Mouse (Mus musculus) stomach, embryonic 16.5 days (tissue): Measurements from ENCODE around the gene Gm19668. TPM values are rescaled to one million over a fixed set of nuclear protein-coding genes. Genes with fewer than 3 reads are reported as not detected.
"Not testable (repeated sequence)": the region's sequence is repeated elsewhere in the genome, so short reads cannot be mapped to it uniquely, and the experiment has no call there.

Experiments used
- ATAC-seq: fragments of 200-750 bp; cut with Nextera tagmentation; 2 replicates; pipeline ENCODE4 v1.8.0; 2017; ENCODE audit warnings: moderate number of reproducible peaks, moderate TSS enrichment; ENCODE audit not compliant: insufficient read depth, low FRiP score
- H3K27ac ChIP-seq: fragments of 300-500 bp; sonication (generic); 2 replicates; pipeline ENCODE4 v1.5.1; 2014; ENCODE audit warnings: low read length
- H3K27me3 ChIP-seq: fragments of 300-500 bp; sonication (generic); 2 replicates; pipeline ENCODE4 v1.6.1; 2014; ENCODE audit warnings: low read length, control low read depth, mixed read lengths; ENCODE audit not compliant: control insufficient read depth, insufficient read depth
- H3K36me3 ChIP-seq: fragments of 300-500 bp; sonication (generic); 2 replicates; pipeline ENCODE4 v1.6.1; 2014; ENCODE audit warnings: low read length; ENCODE audit not compliant: control insufficient read depth, insufficient read depth
- H3K4me1 ChIP-seq: fragments of 300-500 bp; sonication (generic); 2 replicates; pipeline ENCODE4 v1.6.1; 2014; ENCODE audit warnings: low read length, control low read depth, mixed read lengths; ENCODE audit not compliant: control insufficient read depth, insufficient read depth
- H3K4me2 ChIP-seq: fragments of 300-500 bp; sonication (generic); 2 replicates; pipeline ENCODE4 v1.6.1; 2014; ENCODE audit warnings: low read depth, low read length, mixed read lengths
- H3K4me3 ChIP-seq: fragments of 300-500 bp; sonication (generic); replicated peaks from 2 replicates; pipeline ENCODE4 v1.5.1; 2014; ENCODE audit warnings: mild to moderate bottlenecking, low read length
- H3K9ac ChIP-seq: fragments of 300-500 bp; sonication (generic); 2 replicates; pipeline ENCODE4 v1.6.1; 2014; ENCODE audit warnings: low read length
- H3K9me3 ChIP-seq: fragments of 300-500 bp; sonication (generic); replicated peaks from 2 replicates; pipeline ENCODE4 v1.6.1; 2016; ENCODE audit warnings: low read length, control low read depth; ENCODE audit not compliant: control insufficient read depth
- WGBS: fragments of 180-500 bp; shearing (Covaris S2); extraction: QIAGEN DNeasy Blood & Tissue Kit; methylation state at CpG from one replicate; pipeline ENCODE4 v1.1.7; 2014; 5-methylcytosine and 5-hydroxymethylcytosine counted together
- polyA plus RNA-seq: library from polyadenylated mRNA; unstranded; fragments of >200 nt; fragmentation: Nextera tagmentation; extraction: Ambion mirVana; gene quantifications from 2 replicates; pipeline ENCODE4 v1.2.1, GENCODE M21; 2015

Gm19668 gene
- polyA plus RNA-seq, 1 experiment from 2014 or later, result not detected

DNA sequence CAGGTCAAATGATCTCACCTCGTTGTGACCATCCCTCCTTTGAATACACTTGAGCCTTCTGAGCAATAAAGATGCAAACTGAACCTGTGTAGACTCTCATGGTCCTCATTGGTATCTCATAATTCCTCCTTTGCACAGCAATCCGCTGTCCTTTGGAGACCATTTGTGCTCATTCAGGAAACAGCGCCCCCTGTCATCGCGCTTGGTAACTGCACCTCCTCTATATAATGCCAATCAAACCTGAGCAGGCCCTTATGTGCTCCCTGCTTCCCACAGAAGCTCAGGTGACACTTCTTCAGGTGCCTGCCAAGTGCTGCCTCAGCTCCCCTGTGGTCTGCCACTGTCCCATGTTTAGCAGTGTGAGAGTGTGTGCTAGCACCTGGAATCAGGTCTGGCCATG, 16.6 kb upstream of the Gm19668 start:
- Histone ChIP-seq H3K36me3 (no peaks in the 10 kb centered on the region), H3K27ac (no peak overlapping the region)
- WGBS, result 27% methylated on average over 5 of the region's 5 CpGs

GRCm38 (mm10) chr10:77814382-77814781, 15.4 kb upstream of the Gm19668 start, which contains the start of gene Gm2696:
Gene Gm2696, plus strand, starts transcription at chr10:77814682.
- no peaks in the 10 kb centered on the region for H3K9me3 ChIP-seq
- ATAC-seq, result no peak
- H3K4me2 ChIP-seq, result no peak within 1 kb of the TSS

More for the DNA sequence above, 16.6 kb upstream of the Gm19668 start:
- no peak for ATAC-seq
- H3K9me3 ChIP-seq, result no peaks in the 10 kb centered on the region
- H3K9ac ChIP-seq, result no peak overlapping the region
- H3K4me3 ChIP-seq, result no peak overlapping the region
- no peaks in the 10 kb centered on the region for H3K4me1 ChIP-seq
- H3K27me3 ChIP-seq, result no peaks in the 10 kb centered on the region
- no peak overlapping the region for H3K4me2 ChIP-seq

GRCm38 (mm10) chr10:77811743-77812142, 12.8 kb upstream of the Gm19668 start, which contains the start of gene Gm9507:
Gene Gm9507, minus strand, starts transcription at chr10:77811843.
- no peak within 1 kb of the TSS for H3K9ac ChIP-seq
- no peaks in the 10 kb centered on the region for H3K9me3 ChIP-seq
- H3K4me3 ChIP-seq, result no peak within 1 kb of the TSS
- H3K36me3 ChIP-seq, result no peaks in the 10 kb centered on the region
- 60% methylated on average over 5 of the region's 5 CpGs for WGBS
- no peak for ATAC-seq
- H3K4me1 ChIP-seq, result no peaks in the 10 kb centered on the region
- no peak within 1 kb of the TSS for H3K4me2 ChIP-seq
- no peaks in the 10 kb centered on the region for H3K27me3 ChIP-seq
- H3K27ac ChIP-seq, result no peak within 1 kb of the TSS

More at GRCm38 (mm10) chr10:77814382-77814781, 15.4 kb upstream of the Gm19668 start, which contains the start of gene Gm2696:
- Histone ChIP-seq H3K36me3 (no peaks in the 10 kb centered on the region), H3K9ac (no peak within 1 kb of the TSS), H3K27ac (no peak within 1 kb of the TSS), H3K4me1 (no peaks in the 10 kb centered on the region), H3K27me3 (no peaks in the 10 kb centered on the region), H3K4me3 (no peak within 1 kb of the TSS)
- WGBS, result 32% methylated on average over 4 of the region's 4 CpGs

GRCm38 (mm10) chr10:77804095-77804494, 5.2 kb upstream of the Gm19668 start:
- H3K36me3 ChIP-seq, result no peaks in the 10 kb centered on the region
- H3K27me3 ChIP-seq, result no peaks in the 10 kb centered on the region
- no peaks in the 10 kb centered on the region for H3K4me1 ChIP-seq
- H3K4me3 ChIP-seq, result no peak overlapping the region
- H3K9me3 ChIP-seq, result no peaks in the 10 kb centered on the region
- no peak overlapping the region for H3K9ac ChIP-seq
- H3K4me2 ChIP-seq, result no peak overlapping the region
- WGBS, result 42% methylated on average over 3 of the region's 3 CpGs
- ATAC-seq, result no peak
- H3K27ac ChIP-seq, result no peak overlapping the region

DNA sequence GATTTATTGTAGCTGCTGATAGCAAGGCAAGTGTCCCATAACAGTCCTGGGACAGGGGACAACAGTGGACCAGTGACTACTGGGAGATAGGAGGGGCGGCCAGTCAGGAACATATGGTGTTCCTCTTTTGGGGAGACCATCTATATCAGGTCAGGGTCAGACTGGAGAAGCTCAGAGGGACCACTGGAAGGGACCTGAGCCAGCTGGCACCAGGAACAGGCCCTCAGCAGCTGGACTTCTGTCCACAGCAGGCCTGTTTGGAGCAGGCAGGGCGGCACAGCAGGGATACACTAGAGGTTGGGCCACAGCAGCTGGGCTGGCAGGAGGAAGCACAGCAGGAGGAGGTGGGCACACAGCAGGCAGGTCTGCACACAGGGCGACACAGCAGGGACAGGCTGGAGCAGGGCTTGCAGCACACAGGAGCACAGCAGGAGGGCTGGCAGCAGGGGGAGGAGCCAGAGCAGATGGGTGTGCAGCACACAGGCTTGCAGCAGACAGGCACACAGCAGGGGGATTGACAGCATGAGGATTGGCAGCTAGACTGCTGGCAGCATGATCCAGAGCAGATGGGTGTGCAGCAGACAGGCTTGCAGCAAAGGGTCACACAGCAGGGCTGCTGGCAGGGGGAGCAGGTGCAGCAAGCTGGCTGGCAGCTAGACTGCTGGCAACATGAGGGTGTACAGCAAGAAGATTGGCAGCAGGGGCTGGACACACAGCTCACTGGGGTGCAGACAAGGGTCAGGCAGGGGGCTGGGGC, 591 bp downstream of the Gm19668 start:
- H3K4me1 ChIP-seq, ATAC-seq, H3K27ac ChIP-seq, H3K4me3 ChIP-seq, H3K9ac ChIP-seq, H3K9me3 ChIP-seq, H3K36me3 ChIP-seq, H3K4me2 ChIP-seq, H3K27me3 ChIP-seq: not testable (repeated sequence)
- WGBS, result 38% methylated on average over 3 of the region's 3 CpGs

- Histone ChIP-seq H3K27me3 (no peaks in the 10 kb centered on the region), H3K4me3 (no peak overlapping the region), H3K4me1 (no peaks in the 10 kb centered on the region), H3K4me2 (no peak overlapping the region), H3K9ac (no peak overlapping the region), H3K9me3 (no peaks in the 10 kb centered on the region), H3K36me3 (no peaks in the 10 kb centered on the region), H3K27ac (no peak overlapping the region)
- ATAC-seq, result no peak
- WGBS, result 15% methylated on average over 3 of the region's 3 CpGs
Observed at GRCm38 (mm10) chr10:77797677-77798076, 1.3 kb downstream of the Gm19668 start.

GRCm38 (mm10) chr10:77794976-77795375, 4.0 kb downstream of the Gm19668 start, which contains the start of gene Gm9639:
Gene Gm9639, minus strand, starts transcription at chr10:77795076.
- no peaks in the 10 kb centered on the region for H3K36me3 ChIP-seq
- H3K9ac ChIP-seq, result no peak within 1 kb of the TSS
- no peaks in the 10 kb centered on the region for H3K4me1 ChIP-seq
- H3K27ac ChIP-seq, result no peak within 1 kb of the TSS
- ATAC-seq, result no peak
- WGBS, result 66% methylated on average over 2 of the region's 2 CpGs
- no peak within 1 kb of the TSS for H3K4me3 ChIP-seq
- H3K9me3 ChIP-seq, result no peaks in the 10 kb centered on the region
- H3K4me2 ChIP-seq, result no peak within 1 kb of the TSS
- no peaks in the 10 kb centered on the region for H3K27me3 ChIP-seq

DNA sequence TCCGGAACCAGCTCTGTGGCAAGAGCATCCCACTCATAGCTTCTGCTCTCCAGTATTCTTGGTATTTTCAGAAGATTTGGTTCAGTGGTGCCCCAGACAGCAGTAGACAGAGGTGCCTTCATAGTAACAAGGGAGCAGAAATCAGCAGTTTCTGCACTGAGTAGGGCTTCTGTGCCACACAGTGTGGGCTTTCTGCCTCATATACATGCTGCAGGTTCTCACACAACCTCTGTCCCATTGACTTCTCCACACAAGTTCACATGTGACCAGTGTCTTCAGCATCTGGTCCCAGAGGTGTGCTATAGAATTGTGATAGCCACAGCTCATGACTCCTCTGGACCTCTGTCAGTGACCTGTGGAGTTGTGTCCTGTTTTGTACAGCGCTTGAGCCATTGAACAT, 10.3 kb downstream of the Gm19668 start:
- Histone ChIP-seq H3K4me2 (no peak overlapping the region), H3K9me3 (no peaks in the 10 kb centered on the region), H3K4me1 (no peaks in the 10 kb centered on the region), H3K27me3 (no peaks in the 10 kb centered on the region), H3K9ac (no peak overlapping the region), H3K4me3 (no peak overlapping the region), H3K27ac (no peak overlapping the region), H3K36me3 (no peaks in the 10 kb centered on the region)
- ATAC-seq, result no peak
- 71% methylated on average over 2 of the region's 2 CpGs for WGBS

- H3K9ac ChIP-seq, H3K4me1 ChIP-seq, H3K36me3 ChIP-seq, H3K27me3 ChIP-seq, ATAC-seq, H3K4me2 ChIP-seq, H3K4me3 ChIP-seq, H3K9me3 ChIP-seq, H3K27ac ChIP-seq: not testable (repeated sequence)
- 57% methylated on average over 1 of the region's 1 CpGs for WGBS
Observed at GRCm38 (mm10) chr10:77787876-77788275, 11.1 kb downstream of the Gm19668 start, which contains the start of gene Gm7137. Gene Gm7137, minus strand, starts transcription at chr10:77788200.
